Mouse (Mus musculus) layer of hippocampus, adult 9-10 months (tissue): ENCODE data around the gene Ppm1a.

ENCODE experiments used
- DNase-seq: peaks from one replicate; pipeline ENCODE4 v3.0.0; 2022; ENCODE audit warnings: low spot score

The Ppm1a gene

DNA sequence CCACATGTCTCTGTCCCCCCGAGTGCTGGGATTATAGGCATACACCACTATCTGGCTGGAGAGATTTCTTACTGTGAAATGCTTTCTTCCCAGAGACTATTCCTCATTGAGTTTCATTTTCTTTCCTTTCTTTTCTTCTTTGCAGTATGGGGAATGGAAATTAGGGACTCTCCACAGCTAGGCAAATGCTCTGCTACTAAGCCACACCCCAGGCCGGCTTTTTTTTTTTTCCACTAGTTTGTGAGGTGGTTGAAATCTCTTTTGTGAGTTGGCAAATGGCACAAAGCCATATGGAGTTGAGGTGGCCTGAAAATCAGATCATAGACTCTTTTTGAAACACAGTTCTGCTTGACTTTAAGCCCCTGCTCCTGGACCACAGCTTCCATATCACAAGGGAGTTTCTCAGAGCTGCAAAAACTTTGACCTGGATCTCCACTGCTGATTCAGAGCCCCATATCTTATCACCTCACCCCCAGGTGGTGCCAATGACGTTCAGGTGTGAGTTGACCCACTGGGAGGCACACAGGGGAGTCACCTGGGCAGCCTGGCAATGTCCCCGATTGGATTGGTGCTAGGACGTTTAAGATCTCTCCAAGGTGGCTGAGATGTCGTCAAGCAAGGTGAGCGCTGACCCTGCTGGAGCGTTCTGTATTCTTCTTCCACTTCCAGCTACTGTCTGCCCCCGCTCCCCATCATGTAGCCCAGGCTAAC lies 71.7 kb downstream of the Ppm1a start:
- DNase-seq: no peak

DNA sequence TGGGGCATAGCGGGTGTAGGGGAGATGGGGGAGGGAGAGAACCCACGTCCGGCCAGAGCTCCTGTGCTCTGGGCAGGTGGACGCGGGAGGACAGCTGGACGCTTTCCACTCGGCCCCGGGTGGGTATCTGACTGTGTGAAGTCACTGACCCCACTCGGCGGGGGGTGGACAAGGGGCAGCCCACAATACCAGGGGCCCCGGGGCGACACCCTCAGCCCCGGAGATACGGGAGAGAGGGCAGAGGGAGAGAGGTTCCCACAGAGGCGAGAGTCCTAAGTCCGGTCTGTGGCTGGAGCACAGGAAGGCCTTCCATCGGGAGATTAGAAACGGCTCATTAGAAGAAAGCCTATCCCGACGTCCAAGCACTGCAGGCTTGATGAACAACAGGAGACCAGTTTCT lies 72.5 kb downstream of the Ppm1a start:
- DNase-seq: no peak

GRCm38 (mm10) chr12:72830317-72830716 lies 73.1 kb downstream of the Ppm1a start:
- DNase-seq: peak; percentile 38

DNA sequence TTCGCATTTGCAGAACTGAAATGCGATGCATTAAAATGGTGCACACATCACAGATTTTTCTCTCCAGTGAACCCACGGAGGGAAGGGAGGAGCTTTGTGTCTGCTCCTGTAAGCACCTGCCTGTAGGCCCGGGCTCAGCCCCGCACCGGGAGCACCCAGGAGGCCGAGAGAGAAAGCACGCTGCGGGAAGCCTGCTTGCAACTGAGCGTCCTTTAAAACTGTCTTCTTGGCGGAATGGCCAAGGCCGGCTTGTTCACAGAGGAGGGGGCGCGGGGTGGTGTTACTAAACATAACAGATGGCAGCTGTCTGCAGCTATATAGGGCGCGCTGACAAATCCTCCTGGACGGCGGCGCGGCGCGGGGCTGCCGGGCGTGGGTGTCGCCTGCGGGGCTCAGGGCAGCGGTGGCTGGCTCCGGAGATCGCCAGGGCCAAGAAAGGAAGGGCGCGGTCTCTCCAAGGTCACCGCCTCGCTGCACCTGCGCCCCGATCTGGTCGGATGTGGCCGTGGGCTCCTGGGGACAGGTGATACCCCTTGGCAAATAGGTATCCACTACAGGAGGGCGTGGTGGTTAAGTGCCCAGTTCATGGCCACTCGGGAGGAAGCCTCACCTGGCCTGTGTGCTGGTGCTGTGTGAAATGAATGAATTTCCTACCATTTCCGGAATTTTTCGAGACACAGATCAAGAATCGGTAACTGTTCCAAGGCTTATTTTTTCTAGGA lies 74.6 kb downstream of the Ppm1a start:
- DNase-seq: peak; percentile 18

DNA sequence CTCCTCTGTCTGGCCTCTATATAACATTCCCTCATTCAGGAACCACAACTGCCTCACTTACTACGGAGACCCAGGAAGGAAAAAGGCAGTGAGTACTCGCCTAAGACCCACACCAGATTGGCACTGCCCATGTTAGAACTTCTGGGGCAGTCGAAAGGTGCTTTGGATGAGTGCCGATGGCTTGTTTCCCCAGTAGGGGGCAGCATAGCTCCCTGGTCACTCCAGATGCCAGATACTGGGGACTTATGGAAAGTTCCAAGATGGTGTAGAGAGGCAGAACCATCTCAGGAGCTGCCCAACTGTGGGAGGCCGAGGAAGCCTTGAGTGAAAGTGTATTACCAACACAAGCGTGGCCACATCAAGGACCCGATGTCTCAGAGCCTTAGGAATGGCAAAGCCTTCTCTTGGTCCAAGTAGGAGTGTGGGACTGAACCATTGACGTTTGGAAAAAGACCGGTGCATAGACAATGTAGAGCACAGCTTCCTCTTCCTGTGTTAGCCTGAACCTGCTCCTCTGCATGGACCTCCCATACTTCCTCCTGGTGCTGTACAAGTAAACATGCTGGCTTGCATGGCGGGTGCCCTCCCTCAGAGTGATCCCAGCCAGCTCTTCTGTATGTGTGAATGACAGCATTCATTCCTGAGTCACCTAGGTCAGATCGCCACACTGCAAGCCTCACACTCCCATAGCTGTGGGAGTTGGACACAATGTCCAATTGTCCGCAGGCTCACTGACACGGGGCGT lies 77.7 kb downstream of the Ppm1a start:
- DNase-seq: no peak

GRCm38 (mm10) chr12:72835518-72836015 lies 78.3 kb downstream of the Ppm1a start:
- DNase-seq: no peak

GRCm38 (mm10) chr12:72837302-72837701 lies 80.0 kb downstream of the Ppm1a start:
- no peak for DNase-seq

GRCm38 (mm10) chr12:72841500-72841899 lies 84.2 kb downstream of the Ppm1a start:
- DNase-seq: no peak

GRCm38 (mm10) chr12:72843135-72843534 lies 85.9 kb downstream of the Ppm1a start:
- DNase-seq: no peak

GRCm38 (mm10) chr12:72843555-72843954 lies 86.3 kb downstream of the Ppm1a start:
- no peak for DNase-seq

GRCm38 (mm10) chr12:72843973-72844620 lies 86.8 kb downstream of the Ppm1a start:
- no peak for DNase-seq

DNA sequence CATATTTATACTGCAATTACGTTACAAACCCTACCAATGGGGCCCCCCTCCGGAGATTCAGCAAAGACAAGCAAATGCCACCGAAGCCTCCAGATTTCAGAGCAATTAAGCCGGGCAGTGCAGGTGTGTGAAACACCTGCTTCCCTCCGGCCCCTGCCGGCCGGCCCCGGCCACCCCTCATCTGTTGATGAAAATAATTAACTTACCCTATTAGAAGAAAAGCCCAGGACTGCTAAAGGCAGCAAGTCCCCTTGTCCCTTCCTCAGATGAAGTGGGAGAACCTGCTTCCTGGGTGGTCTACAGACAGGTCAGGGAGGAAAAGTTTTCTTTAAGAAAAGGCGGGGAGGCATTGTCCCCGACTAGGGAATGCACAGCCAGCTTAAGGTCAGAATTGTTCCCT lies 88.7 kb downstream of the Ppm1a start:
- DNase-seq: no peak

DNA sequence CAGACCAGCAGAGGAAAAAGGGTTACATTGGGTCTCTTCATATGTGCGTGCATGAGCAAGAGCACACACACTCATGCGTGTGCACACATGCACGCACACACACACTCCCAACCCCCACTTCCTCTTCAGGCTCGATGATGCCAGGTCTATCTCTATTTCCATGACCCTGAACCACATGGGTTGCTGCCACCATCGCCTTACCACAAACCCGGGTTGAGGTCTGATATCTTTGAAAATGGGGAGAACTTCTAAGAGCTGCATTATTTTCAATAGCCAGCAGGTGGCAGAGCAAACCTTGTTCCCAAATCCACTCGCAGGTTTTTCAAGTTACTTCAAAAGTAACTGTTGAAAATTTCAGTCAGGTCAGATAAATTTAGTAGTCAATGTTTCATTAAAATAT lies 90.5 kb downstream of the Ppm1a start:
- DNase-seq: peak; percentile 48
